Mouse (Mus musculus) forebrain, embryonic 12.5 days (tissue): ENCODE measurements around the gene Fis1. TPM values are rescaled to one million over a fixed set of nuclear protein-coding genes. Genes with fewer than 3 reads are reported as not detected.
"Not testable (repeated sequence)": the region's sequence is repeated elsewhere in the genome, so short reads cannot be mapped to it uniquely, and the experiment has no call there.

Experiments used
- ATAC-seq: fragments of 200-750 bp; cut with Nextera tagmentation; 2 replicates; pipeline ENCODE4 v1.8.0; 2017; ENCODE audit warnings: moderate TSS enrichment; ENCODE audit not compliant: low FRiP score
- H3K27ac ChIP-seq: fragments of 300-500 bp; sonication (generic); 2 replicates; pipeline ENCODE4 v1.5.1; 2016; ENCODE audit warnings: mild to moderate bottlenecking
- H3K27me3 ChIP-seq: fragments of 300-500 bp; sonication (generic); 2 replicates; pipeline ENCODE4 v1.6.1; 2016; ENCODE audit warnings: mild to moderate bottlenecking
- H3K36me3 ChIP-seq: fragments of 300-500 bp; sonication (generic); replicated peaks from 2 replicates; pipeline ENCODE4 v1.6.1; 2016; ENCODE audit warnings: mild to moderate bottlenecking
- H3K4me1 ChIP-seq: fragments of 300-500 bp; sonication (generic); 2 replicates; pipeline ENCODE4 v1.6.1; 2016
- H3K4me2 ChIP-seq: fragments of 300-500 bp; sonication (generic); 2 replicates; pipeline ENCODE4 v1.6.1; 2016; ENCODE audit warnings: mild to moderate bottlenecking, moderate library complexity
- H3K4me3 ChIP-seq: fragments of 300-500 bp; sonication (generic); replicated peaks from 2 replicates; pipeline ENCODE4 v1.5.1; 2016; ENCODE audit warnings: mild to moderate bottlenecking
- H3K9ac ChIP-seq: fragments of 300-500 bp; sonication (generic); 2 replicates; pipeline ENCODE4 v1.6.1; 2016; ENCODE audit warnings: mild to moderate bottlenecking
- H3K9me3 ChIP-seq: fragments of 300-500 bp; sonication (generic); 2 replicates; pipeline ENCODE4 v1.6.1; 2016
- WGBS: fragments of 180-500 bp; shearing (Covaris S2); methylation state at CpG from one replicate; pipeline ENCODE4 v1.1.7; 2016; 5-methylcytosine and 5-hydroxymethylcytosine counted together
- polyA plus RNA-seq: library from polyadenylated mRNA; unstranded; fragments of >200 nt; fragmentation: Nextera tagmentation; extraction: Ambion mirVana; gene quantifications from 2 replicates; pipeline ENCODE4 v1.2.1, GENCODE M21; 2016

The Fis1 gene
- polyA plus RNA-seq, 1 experiment from 2014 or later = 302 TPM

DNA sequence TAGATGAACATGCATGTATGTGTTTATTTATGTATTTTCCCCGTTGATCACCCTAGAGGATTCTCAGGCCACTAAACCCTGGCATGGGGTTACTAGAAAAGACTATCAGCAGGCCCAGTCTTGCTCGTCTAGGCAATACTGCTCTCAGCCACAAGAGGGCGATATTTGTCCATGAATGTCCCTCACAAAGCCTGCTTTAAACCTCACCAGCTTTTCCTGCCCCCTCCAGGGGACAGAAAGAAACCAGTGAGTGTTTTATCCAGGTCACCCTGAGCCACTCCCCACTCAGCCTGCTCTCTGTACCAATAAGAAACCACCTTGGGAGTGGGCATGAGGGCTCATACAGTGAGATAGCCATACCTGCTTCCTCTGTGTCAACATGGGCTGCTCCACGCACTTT, 24.0 kb upstream of the Fis1 start:
- peaks cover 4% of the 10 kb centered on the region; the same call in 1 of the 2 replicates for H3K4me1 ChIP-seq
- H3K4me3 ChIP-seq = no peak overlapping the region
- no peaks in the 10 kb centered on the region for H3K27me3 ChIP-seq
- peak; percentile 61; the same call in 1 of the 2 replicates for ATAC-seq
- WGBS = 22% methylated on average over 4 of the region's 4 CpGs
- H3K4me2 ChIP-seq = no peak overlapping the region
- H3K36me3 ChIP-seq = no peaks in the 10 kb centered on the region; the same call in 1 of the 2 replicates
- no peaks in the 10 kb centered on the region for H3K9me3 ChIP-seq
- no peak overlapping the region for H3K9ac ChIP-seq
- H3K27ac ChIP-seq = no peak overlapping the region

DNA sequence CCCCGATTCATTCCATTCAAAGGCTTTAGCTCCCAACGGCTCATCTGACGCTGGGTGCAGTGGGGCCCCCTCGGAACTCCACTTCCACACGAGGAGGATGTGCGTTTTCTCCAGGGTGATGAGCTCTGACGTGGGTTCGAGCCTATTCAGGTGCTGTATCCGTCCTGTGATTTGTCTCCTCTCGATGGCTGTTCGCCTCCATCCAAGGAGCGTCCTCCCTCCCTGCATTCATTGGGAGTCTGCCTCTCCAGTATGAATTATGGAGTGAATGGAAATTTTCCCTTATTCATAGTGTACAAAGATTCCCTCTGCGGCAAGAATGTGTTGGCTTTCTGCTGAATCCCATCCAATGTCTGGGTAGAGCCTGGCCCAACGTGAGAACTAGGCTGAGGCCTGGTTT, 21.2 kb upstream of the Fis1 start:
- Histone ChIP-seq H3K27ac (no peak overlapping the region), H3K9me3 (no peaks in the 10 kb centered on the region), H3K4me3 (no peak overlapping the region), H3K4me1 (peaks cover 4% of the 10 kb centered on the region; the same call in 1 of the 2 replicates), H3K36me3 (no peaks in the 10 kb centered on the region; the same call in 1 of the 2 replicates), H3K27me3 (no peaks in the 10 kb centered on the region), H3K4me2 (no peak overlapping the region), H3K9ac (no peak overlapping the region)
- 89% methylated on average over 14 of the region's 14 CpGs for WGBS
- ATAC-seq = no peak

DNA sequence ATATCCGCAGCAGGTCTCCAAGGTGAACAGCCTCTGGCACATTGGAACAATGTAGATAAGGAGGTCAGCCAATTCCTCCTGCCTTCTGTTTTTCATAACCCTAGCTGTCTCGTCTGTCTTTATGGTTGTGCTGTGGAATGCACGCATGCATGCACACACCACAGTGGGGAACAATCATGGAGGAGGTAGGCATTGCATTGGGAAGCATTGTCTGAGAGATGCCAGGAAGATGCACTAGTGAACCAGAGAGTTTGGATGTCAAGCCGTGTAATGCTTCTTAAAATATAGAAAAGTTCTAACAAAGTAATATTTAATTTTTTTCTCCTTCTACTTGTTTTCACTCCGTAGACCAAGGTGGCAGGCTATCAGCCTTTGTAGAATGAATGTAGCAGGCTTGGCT, 20.1 kb upstream of the Fis1 start:
- Histone ChIP-seq H3K4me2 (no peak overlapping the region), H3K4me3 (no peak overlapping the region), H3K27ac (no peak overlapping the region), H3K9me3 (no peaks in the 10 kb centered on the region), H3K27me3 (no peaks in the 10 kb centered on the region), H3K36me3 (no peaks in the 10 kb centered on the region; the same call in 1 of the 2 replicates), H3K4me1 (peaks cover 4% of the 10 kb centered on the region; the same call in 1 of the 2 replicates), H3K9ac (no peak overlapping the region)
- WGBS = 87% methylated on average over 5 of the region's 5 CpGs
- ATAC-seq = no peak

DNA sequence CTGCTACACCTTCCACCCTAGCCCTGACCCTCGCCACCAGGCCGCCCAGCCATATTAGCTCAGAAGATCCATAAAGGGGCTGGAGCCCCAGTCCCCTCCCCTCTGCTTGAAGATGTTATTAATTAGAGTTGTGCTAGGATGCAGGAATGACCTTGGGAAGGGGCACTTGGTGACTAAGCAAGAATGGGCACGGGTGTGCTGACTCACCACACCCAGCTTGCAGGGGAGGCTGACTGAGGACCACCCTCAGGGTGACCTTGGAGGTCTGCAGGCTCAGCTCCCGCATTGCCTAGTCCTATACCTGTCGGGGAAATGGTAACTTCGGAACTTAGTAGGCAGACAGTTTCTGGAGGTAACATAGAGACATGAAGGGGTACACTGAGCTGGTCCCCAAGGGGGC, 19.1 kb upstream of the Fis1 start:
- H3K4me3 ChIP-seq = no peak overlapping the region
- no peaks in the 10 kb centered on the region; the same call in 1 of the 2 replicates for H3K36me3 ChIP-seq
- H3K27ac ChIP-seq = no peak overlapping the region
- ATAC-seq = no peak
- no peak overlapping the region for H3K9ac ChIP-seq
- H3K27me3 ChIP-seq = no peaks in the 10 kb centered on the region
- no peaks in the 10 kb centered on the region for H3K9me3 ChIP-seq
- no peak overlapping the region for H3K4me2 ChIP-seq
- WGBS = 91% methylated on average over 6 of the region's 6 CpGs
- peaks cover 4% of the 10 kb centered on the region; the same call in 1 of the 2 replicates for H3K4me1 ChIP-seq

DNA sequence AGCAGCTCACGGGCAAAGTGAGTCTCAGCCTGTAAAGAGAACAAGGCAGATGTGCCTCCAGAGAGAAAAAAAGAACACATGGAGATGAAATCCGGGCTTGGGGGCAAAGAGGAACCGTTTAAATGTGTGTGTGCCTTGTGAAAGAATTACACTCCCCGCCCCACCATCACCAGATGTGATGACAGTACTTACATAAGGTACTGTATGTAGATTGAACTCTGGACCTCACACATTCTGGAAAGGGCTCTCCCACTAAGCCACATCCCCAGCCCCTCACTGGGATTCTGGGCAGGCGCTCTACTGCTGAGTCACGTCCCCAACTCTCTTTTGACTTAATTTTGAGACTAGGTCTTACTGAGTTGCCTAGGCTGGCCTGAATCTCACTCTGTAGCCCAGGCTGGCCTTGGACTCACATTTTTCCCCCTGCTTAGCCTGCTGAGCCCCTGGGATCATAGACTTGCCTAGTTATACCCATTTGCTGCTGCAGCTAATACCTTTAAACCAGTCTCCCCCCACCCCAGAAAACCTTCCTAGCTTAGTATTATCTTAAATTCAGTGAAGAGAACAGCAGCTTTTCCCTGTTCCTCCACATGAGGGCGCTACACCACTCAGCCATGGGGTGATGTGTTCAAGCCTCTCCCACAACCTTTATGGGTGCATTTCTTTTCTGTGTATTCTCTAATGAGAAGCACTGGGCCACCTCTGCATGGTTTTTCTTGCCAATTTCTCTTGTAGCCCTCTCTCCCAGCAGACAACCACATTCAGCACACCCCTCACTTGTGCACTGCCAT, 17.0 kb upstream of the Fis1 start:
- Histone ChIP-seq H3K27me3 (no peaks in the 10 kb centered on the region), H3K27ac (no peak overlapping the region), H3K9ac (no peak overlapping the region), H3K4me1 (no peaks in the 10 kb centered on the region), H3K36me3 (no peaks in the 10 kb centered on the region), H3K9me3 (no peaks in the 10 kb centered on the region), H3K4me2 (no peak overlapping the region), H3K4me3 (no peak overlapping the region)
- WGBS = 72% methylated on average over 7 of the region's 7 CpGs
- ATAC-seq = no peak

DNA sequence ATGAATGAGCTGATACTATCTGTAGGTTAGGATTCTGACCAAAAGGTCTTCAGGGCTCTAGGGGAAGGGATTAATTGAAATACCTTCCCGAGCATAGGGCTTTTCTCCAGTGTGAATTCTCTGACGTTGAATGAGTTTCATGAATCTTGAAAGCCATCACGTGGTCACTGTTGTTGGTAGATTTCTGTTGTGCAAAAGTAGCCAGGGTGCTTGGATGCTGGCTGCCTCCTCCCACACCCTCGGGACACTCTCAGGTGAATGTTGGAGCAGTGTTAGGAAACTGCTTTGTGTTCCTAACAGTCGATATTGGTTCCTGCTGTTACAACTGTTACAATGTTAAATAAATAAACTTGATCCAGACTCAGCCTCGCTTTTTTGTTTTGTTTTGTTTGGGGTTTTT, 16.3 kb upstream of the Fis1 start:
- Histone ChIP-seq H3K36me3 (no peaks in the 10 kb centered on the region), H3K4me1 (no peaks in the 10 kb centered on the region), H3K27me3 (no peaks in the 10 kb centered on the region), H3K9me3 (no peaks in the 10 kb centered on the region), H3K4me2 (no peak overlapping the region), H3K9ac (no peak overlapping the region), H3K27ac (no peak overlapping the region), H3K4me3 (no peak overlapping the region)
- 85% methylated on average over 6 of the region's 6 CpGs for WGBS
- no peak for ATAC-seq

DNA sequence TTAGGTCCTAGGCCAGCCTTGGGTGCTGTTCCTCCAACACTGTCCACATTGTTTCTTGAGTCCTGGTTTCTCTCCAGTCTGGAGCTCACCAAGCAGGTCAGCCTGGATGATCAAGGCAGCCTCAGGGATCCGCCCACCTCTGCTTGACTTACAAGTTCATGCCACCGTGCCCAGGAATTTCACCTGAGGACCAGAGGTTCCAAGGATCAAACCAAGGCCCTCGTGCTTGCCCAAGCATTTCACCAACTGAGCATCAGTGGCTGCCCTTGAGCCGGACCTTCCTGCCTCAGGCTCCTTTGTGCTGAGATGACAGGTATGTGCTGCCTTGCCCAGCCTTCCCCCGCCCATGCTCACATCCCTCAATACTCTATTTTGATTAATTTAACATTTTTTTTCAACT, 15.5 kb upstream of the Fis1 start:
- Histone ChIP-seq H3K27me3 (no peaks in the 10 kb centered on the region), H3K9me3 (no peaks in the 10 kb centered on the region), H3K4me1 (no peaks in the 10 kb centered on the region), H3K4me3 (no peak overlapping the region), H3K36me3 (no peaks in the 10 kb centered on the region), H3K9ac (no peak overlapping the region), H3K4me2 (no peak overlapping the region), H3K27ac (no peak overlapping the region)
- WGBS = 88% methylated on average over 5 of the region's 5 CpGs
- no peak for ATAC-seq

DNA sequence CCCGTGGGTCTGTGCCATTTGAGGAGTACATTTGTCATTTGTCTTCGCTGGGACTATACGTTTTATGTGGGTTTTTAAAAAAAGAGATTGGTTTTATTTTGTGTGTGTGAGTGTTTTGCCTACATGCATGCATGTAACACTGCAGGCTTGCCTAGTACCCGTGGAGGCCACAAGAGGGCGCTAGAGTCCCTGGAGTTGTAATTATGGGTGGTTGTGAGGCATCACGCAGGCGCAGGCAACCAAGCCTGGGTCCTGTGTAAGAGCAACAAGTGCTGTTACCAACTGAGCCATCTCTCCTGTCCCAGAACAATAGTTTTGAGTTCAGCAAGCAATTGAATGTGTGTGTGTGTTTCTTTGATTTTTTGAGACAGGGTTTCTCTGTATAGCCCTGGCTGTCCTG, 13.8 kb upstream of the Fis1 start:
- Histone ChIP-seq H3K27ac (no peak overlapping the region), H3K4me3 (no peak overlapping the region), H3K36me3 (no peaks in the 10 kb centered on the region), H3K27me3 (no peaks in the 10 kb centered on the region), H3K4me2 (no peak overlapping the region), H3K4me1 (no peaks in the 10 kb centered on the region), H3K9ac (no peak overlapping the region), H3K9me3 (no peaks in the 10 kb centered on the region)
- no peak for ATAC-seq
- 73% methylated on average over 7 of the region's 7 CpGs for WGBS

DNA sequence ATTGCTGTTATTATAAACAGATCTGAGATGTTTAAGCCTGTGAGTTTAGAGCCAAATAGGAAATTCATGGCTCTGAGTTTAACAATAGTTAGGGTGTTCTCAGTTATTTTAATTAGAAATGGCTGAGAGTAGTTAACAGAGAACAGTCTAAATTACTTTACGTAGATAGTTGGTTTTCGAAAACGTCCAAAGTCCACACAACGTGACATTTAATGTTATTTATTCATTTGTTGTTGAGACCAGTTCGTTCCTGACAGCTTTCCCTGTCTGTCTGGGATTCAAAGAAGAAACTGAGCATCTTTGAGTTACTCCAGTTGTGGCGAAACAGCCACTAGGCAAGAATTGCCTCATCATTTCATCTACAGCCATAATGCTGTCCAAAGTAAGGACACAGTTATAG, 13.0 kb upstream of the Fis1 start:
- WGBS = 91% methylated on average over 6 of the region's 6 CpGs
- not testable (repeated sequence) for H3K4me1 ChIP-seq, H3K9me3 ChIP-seq, ATAC-seq, H3K4me2 ChIP-seq, H3K27ac ChIP-seq, H3K27me3 ChIP-seq, H3K4me3 ChIP-seq, H3K9ac ChIP-seq, H3K36me3 ChIP-seq

DNA sequence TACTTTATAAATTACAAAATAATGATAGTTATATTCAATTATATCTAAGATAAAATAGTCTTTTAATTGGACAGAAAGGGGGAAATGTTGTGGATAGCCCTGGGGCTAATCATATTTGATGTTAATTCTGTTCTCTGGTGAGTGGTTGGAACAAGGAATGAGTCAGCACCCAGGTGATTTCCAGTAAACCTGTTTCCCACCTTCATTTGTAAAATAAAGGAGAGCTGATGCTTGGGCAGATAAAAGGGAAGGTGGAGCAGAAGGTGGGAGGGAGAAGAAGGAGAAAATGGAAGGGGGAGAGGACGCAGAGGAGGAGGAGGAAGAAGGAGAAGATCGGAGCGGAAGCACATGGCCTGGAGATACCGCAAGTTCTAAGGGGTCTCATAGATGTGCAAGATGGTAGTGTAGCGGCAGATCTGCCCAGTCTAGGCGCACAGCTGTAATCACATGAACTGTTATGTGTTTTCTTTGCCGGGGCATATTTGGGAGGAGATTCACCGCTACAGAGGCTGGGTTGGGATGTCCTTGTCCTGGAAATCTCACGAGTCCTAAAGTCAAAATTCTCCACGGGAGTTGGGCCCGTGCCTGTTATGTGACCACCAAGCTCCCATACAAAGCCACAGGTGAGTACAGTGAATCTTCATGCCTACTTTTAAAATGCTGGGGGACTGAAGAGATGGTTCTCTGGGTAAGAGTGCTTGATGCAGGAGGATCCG, 12.1 kb upstream of the Fis1 start:
- no peak overlapping the region for H3K9ac ChIP-seq
- H3K27ac ChIP-seq = no peak overlapping the region
- H3K27me3 ChIP-seq = 0 out of 2 replicates have a peak, but pooled peaks cover 3% of the 10 kb centered on the region
- ATAC-seq = no peak
- no peaks in the 10 kb centered on the region for H3K36me3 ChIP-seq
- no peaks in the 10 kb centered on the region for H3K4me1 ChIP-seq
- no peak overlapping the region for H3K4me2 ChIP-seq
- no peaks in the 10 kb centered on the region for H3K9me3 ChIP-seq
- WGBS = 88% methylated on average over 12 of the region's 12 CpGs
- no peak overlapping the region for H3K4me3 ChIP-seq

DNA sequence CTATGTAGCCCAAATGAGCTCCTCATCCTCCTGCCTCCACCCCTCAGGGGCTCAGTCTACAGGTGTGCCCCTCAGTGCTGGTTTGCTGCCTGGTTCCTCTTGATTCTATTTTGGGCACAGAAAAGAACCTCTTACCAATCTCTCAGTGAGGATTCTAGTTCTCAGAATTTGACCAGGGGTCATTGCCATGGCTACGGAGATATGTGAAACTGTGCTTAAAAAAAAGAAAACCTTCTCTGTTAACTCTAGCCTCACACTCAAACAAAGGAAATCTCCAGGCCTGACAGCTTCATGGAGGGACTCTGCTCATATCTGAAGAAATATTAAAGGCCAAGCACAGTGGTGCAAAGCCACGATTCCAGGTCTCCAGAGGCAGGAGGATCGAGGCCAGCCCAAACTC, 10.3 kb upstream of the Fis1 start:
- WGBS = 80% methylated on average over 3 of the region's 3 CpGs
- no peaks in the 10 kb centered on the region for H3K9me3 ChIP-seq
- H3K4me1 ChIP-seq = no peaks in the 10 kb centered on the region
- H3K4me2 ChIP-seq = no peak overlapping the region
- H3K27ac ChIP-seq = no peak overlapping the region
- 0 out of 2 replicates have a peak, but pooled peaks cover 3% of the 10 kb centered on the region for H3K27me3 ChIP-seq
- H3K9ac ChIP-seq = no peak overlapping the region
- no peak overlapping the region for H3K4me3 ChIP-seq
- H3K36me3 ChIP-seq = no peaks in the 10 kb centered on the region
- ATAC-seq = no peak

DNA sequence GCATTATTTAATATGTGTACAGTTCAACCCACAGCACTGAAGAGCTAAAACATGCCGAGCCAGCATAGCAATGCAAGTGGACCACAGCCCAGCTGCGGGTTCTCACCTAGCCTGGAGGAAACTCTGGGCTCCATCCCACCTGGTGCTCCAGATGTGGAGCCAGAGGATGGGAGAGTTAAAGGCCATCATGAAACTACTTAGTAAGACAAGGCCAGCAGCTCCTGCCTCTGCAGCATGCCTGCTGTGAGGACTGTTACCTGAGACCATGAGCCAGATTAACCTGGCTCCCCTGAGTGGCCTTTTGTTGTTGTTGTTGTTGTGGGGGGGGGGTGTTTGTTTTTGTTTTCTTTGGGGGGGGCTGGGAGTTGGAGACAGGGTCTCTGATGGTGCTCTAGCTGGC, 9.7 kb upstream of the Fis1 start:
- WGBS = 87% methylated on average over 2 of the region's 2 CpGs
- H3K4me1 ChIP-seq = no peaks in the 10 kb centered on the region
- no peak overlapping the region for H3K27ac ChIP-seq
- H3K9ac ChIP-seq = no peak overlapping the region
- ATAC-seq = no peak
- 0 out of 2 replicates have a peak, but pooled peaks cover 3% of the 10 kb centered on the region for H3K27me3 ChIP-seq
- H3K4me2 ChIP-seq = no peak overlapping the region
- H3K36me3 ChIP-seq = no peaks in the 10 kb centered on the region
- no peak overlapping the region for H3K4me3 ChIP-seq
- H3K9me3 ChIP-seq = no peaks in the 10 kb centered on the region
